Comparison of ENCODE assay signal across 23 mouse cellular contexts in genomic region chr1:162280052-162280451, GRCm38 (mm10).
"Had no signal": no experiment of that assay in that cellular context is flagged by ENCODE, and none has a peak within 500 bp of the region (broad histone marks: within the 10 kb centered on the region; RNA-seq: fewer than 3 reads in every experiment).

No protein-coding gene starts in this region.

- H3K27ac ChIP-seq: heart, adult 2 months; heart, embryonic 13.5 days; heart, embryonic 15.5 days; hindbrain, embryonic 10.5 days; hindbrain, embryonic 12.5 days; hindbrain, embryonic 14.5 days; intestine, embryonic 15.5 days; kidney, postnatal 0 days; left cerebral cortex, adult 2 months; limb, embryonic 13.5 days; limb, embryonic 15.5 days had no signal

- H3K27me3 ChIP-seq: heart, embryonic 13.5 days; heart, embryonic 15.5 days; hindbrain, embryonic 12.5 days; intestine, embryonic 15.5 days; limb, embryonic 13.5 days; limb, embryonic 15.5 days had no signal

- DNase-seq: gastrocnemius, postnatal 14 days; gastrocnemius, postnatal 36 days; heart, adult 11 months; heart, adult 2 months; heart, postnatal 4 days; kidney, adult 18-20 months; kidney, adult 8-10 months; kidney, postnatal 14 days; kidney, postnatal 36 days had no signal

- ATAC-seq: hindbrain, embryonic 16.5 days; inflammation-experienced regulatory T-cells, adult 6 months; intestine, embryonic 15.5 days; intestine, postnatal 0 days had no signal

- H3K9ac ChIP-seq: heart, embryonic 13.5 days; heart, embryonic 15.5 days; hindbrain, embryonic 12.5 days; hindbrain, embryonic 14.5 days; intestine, embryonic 15.5 days; limb, embryonic 13.5 days; limb, embryonic 15.5 days had no signal

- H3K36me3 ChIP-seq: heart, embryonic 13.5 days; heart, embryonic 15.5 days; hindbrain, embryonic 10.5 days; hindbrain, embryonic 12.5 days; intestine, embryonic 15.5 days; limb, embryonic 13.5 days; limb, embryonic 15.5 days had no signal

- H3K4me2 ChIP-seq: heart, embryonic 11.5 days; heart, embryonic 13.5 days; heart, embryonic 15.5 days; hindbrain, embryonic 12.5 days; hindbrain, embryonic 14.5 days; intestine, embryonic 15.5 days; limb, embryonic 13.5 days; limb, embryonic 15.5 days had no signal

- H3K9me3 ChIP-seq: heart, embryonic 13.5 days; heart, embryonic 15.5 days; hindbrain, embryonic 10.5 days; hindbrain, embryonic 12.5 days; intestine, embryonic 15.5 days; limb, embryonic 13.5 days; limb, embryonic 15.5 days had no signal

- H3K4me3 ChIP-seq: heart, adult 2 months; heart, embryonic 13.5 days; heart, embryonic 15.5 days; hindbrain, embryonic 10.5 days; hindbrain, embryonic 12.5 days; intestine, embryonic 15.5 days; left cerebral cortex, adult 2 months; limb, embryonic 13.5 days; limb, embryonic 15.5 days had no signal
